ENCODE assay signal across 20 mouse cellular contexts in genomic region chr17:44388916-44389315, GRCm38 (mm10).
A peak's percentile ranks its signal among the peaks of the same experiment; 100 is the strongest.
DNase-seq lines count a peak whose midpoint lies in the region; ATAC-seq lines count a peak whose summit lies in the region.
"Had no signal": no experiment of that assay in that cellular context is flagged by ENCODE, and none has a peak within 500 bp of the region (broad histone marks: within the 10 kb centered on the region; RNA-seq: fewer than 3 reads in every experiment).

No protein-coding gene starts in this region.

- H3K4me3 ChIP-seq in heart, embryonic 11.5 days (ENCODE audit: low read depth, low read length): no peak overlapping the region
- H3K4me3 ChIP-seq in midbrain, embryonic 15.5 days: no peak overlapping the region
- H3K4me3 ChIP-seq: embryonic facial prominence, embryonic 10.5 days; embryonic facial prominence, embryonic 12.5 days; forebrain, embryonic 13.5 days; forebrain, embryonic 15.5 days had no signal

- H3K36me3 ChIP-seq in heart, embryonic 11.5 days (ENCODE audit: control insufficient read depth, insufficient read depth, low read length): no peaks in the 10 kb centered on the region
- no peaks in the 10 kb centered on the region for H3K36me3 ChIP-seq in midbrain, embryonic 15.5 days (replicated peaks)
- H3K36me3 ChIP-seq: embryonic facial prominence, embryonic 10.5 days; embryonic facial prominence, embryonic 12.5 days; forebrain, embryonic 15.5 days; G1E had no signal

- no peak overlapping the region for H3K4me2 ChIP-seq in heart, embryonic 11.5 days
- H3K4me2 ChIP-seq in midbrain, embryonic 15.5 days: no peak overlapping the region
- H3K4me2 ChIP-seq: embryonic facial prominence, embryonic 12.5 days; forebrain, embryonic 13.5 days; forebrain, embryonic 15.5 days had no signal

- DNase-seq in heart, adult 11 months: peak; percentile 64
- DNase-seq in 416B (ENCODE audit: low read depth) (peak; percentile 5), R1 (ENCODE audit: low read depth, low spot score) (peak; percentile 5)
- DNase-seq: adrenal gland, adult 2 months; adrenal gland, postnatal 10 days; adrenal gland, postnatal 36 days; cerebellum, adult 11-12 months; cerebellum, adult 2 months; cerebellum, adult 9-10 months; cerebellum, postnatal 10 days; cerebellum, postnatal 25 days; forebrain, postnatal 0 days had no signal

- H3K27me3 ChIP-seq in heart, embryonic 11.5 days (ENCODE audit: control insufficient read depth, insufficient read depth, low read length): no peaks in the 10 kb centered on the region
- no peaks in the 10 kb centered on the region for H3K27me3 ChIP-seq in midbrain, embryonic 15.5 days (replicated peaks)
- H3K27me3 ChIP-seq: embryonic facial prominence, embryonic 12.5 days; Patski had no signal

- no peak overlapping the region for H3K9ac ChIP-seq in heart, embryonic 11.5 days (ENCODE audit: low read depth, low read length)
- no peak overlapping the region for H3K9ac ChIP-seq in midbrain, embryonic 15.5 days
- H3K9ac ChIP-seq: embryonic facial prominence, embryonic 12.5 days; forebrain, embryonic 13.5 days; forebrain, embryonic 15.5 days; forebrain, postnatal 0 days had no signal

- H3K9me3 ChIP-seq in heart, embryonic 11.5 days (replicated peaks; ENCODE audit: control insufficient read depth, low read length): no peaks in the 10 kb centered on the region
- no peaks in the 10 kb centered on the region for H3K9me3 ChIP-seq in midbrain, embryonic 15.5 days
- H3K9me3 ChIP-seq: embryonic facial prominence, embryonic 10.5 days; embryonic facial prominence, embryonic 12.5 days; forebrain, embryonic 13.5 days; forebrain, embryonic 15.5 days had no signal

- ATAC-seq in heart, embryonic 11.5 days (replicated peaks; ENCODE audit: insufficient number of reproducible peaks, low FRiP score, low TSS enrichment): no peak
- ATAC-seq in midbrain, embryonic 15.5 days (replicated peaks): no peak
- ATAC-seq: forebrain, embryonic 13.5 days; forebrain, embryonic 15.5 days; forebrain, postnatal 0 days; Patski had no signal

- 75% methylated on average over 2 of the region's 2 CpGs for WGBS in heart, embryonic 11.5 days (ENCODE audit: insufficient replicate concordance)
- WGBS in midbrain, embryonic 15.5 days: 93% methylated on average over 2 of the region's 2 CpGs

- no peaks in the 10 kb centered on the region for H3K4me1 ChIP-seq in heart, embryonic 11.5 days (ENCODE audit: control insufficient read depth, insufficient read depth, low read length)
- H3K4me1 ChIP-seq in midbrain, embryonic 15.5 days: no peaks in the 10 kb centered on the region
- H3K4me1 ChIP-seq: embryonic facial prominence, embryonic 10.5 days; embryonic facial prominence, embryonic 12.5 days; forebrain, embryonic 13.5 days; forebrain, embryonic 15.5 days had no signal

- no peak overlapping the region for H3K27ac ChIP-seq in heart, embryonic 11.5 days (ENCODE audit: low read depth, low read length)
- H3K27ac ChIP-seq in midbrain, embryonic 15.5 days: no peak overlapping the region
- H3K27ac ChIP-seq: embryonic facial prominence, embryonic 10.5 days; embryonic facial prominence, embryonic 12.5 days; forebrain, embryonic 13.5 days; forebrain, embryonic 15.5 days had no signal

Comparison
In these comparisons a context has a peak if more than half of its experiments do, and no peak if none do; other contexts are left out.
1. DNase-seq: peak in every context shown above with its lines; median percentile 64 in heart, adult 11 months; 5 in 416B; 5 in R1.